Mouse (Mus musculus): Measurements from ENCODE around the gene Limd2. TPM values are rescaled to one million over a fixed set of nuclear protein-coding genes. Genes with fewer than 3 reads are reported as not detected.

Limd2 gene
- polyA plus RNA-seq, 1 experiment from 2014 or later, result 205 TPM

DNA sequence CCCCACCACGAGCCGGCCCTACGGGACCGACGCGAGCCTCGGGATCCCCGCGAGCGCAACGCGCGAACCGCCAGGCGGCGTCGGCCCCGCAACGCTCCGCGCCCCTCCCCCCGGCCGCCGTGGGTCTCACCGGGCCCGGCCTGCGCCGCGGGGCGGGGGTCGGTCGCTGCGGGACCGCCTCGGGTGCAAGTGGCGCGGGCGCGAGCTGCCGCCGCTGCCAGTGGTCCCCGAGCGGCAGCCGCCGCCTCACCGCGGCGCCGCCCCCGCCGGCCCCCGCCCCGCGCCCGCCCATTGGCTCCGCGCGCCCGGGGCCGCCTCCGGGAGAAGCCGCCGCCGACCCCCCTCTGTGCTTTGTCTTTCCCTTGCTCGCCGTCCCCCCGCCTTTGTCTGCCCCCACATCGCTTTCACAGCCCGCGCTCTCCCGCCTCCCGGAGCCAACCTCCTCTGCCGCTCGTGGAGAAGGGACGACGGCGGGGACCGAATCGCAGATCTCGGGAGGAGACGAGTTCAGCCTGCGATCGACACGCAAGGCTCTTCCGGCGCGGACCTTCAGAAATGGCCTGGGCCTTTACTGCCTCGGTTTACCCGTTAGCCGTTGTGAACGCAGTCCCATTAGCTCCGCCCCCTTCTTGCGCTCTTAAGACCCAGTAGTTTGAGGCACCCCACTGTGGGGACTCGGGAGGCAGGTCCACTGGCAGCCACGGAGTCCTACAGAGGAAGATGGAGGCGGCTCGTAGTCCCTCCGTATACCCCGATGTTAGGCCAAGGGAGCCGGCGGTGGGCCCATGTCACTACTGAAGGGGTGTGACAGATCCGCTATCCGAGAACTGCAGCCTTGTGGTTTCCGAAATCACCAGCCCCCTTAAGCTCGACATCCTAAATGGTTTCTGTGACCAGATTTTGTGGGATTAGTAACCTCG, 479 bp downstream of the Limd2 start:
- WGBS, result under 1% methylated on average over 58 of the region's 106 CpGs
- ATAC-seq, result peak; percentile 75
- H3K27ac ChIP-seq (ENCODE audit: low read length), result peak overlapping the region; percentile 95
- H3K4me2 ChIP-seq (ENCODE audit: low read length), result peak overlapping the region; percentile 83
- peak overlapping the region; percentile 79 for H3K4me3 ChIP-seq (replicated peaks; ENCODE audit: low read length)
- no peaks in the 10 kb centered on the region for H3K27me3 ChIP-seq (replicated peaks; ENCODE audit: control insufficient read depth, insufficient read depth, low read length)
- H3K36me3 ChIP-seq (ENCODE audit: control insufficient read depth, insufficient read depth), result peaks cover 20% of the 10 kb centered on the region
- peak overlapping the region; percentile 97 for H3K9ac ChIP-seq (replicated peaks; ENCODE audit: low read depth, low read length)
- peaks cover 29% of the 10 kb centered on the region for H3K4me1 ChIP-seq (replicated peaks; ENCODE audit: control insufficient read depth, insufficient read depth, low read length)
- H3K9me3 ChIP-seq (ENCODE audit: control insufficient read depth, low read length), result no peaks in the 10 kb centered on the region

GRCm38 (mm10) chr11:106159216-106159920, 1.3 kb downstream of the Limd2 start:
- peak overlapping the region; percentile 83 for H3K4me2 ChIP-seq (ENCODE audit: low read length)
- H3K27ac ChIP-seq (ENCODE audit: low read length), result peak overlapping the region; percentile 95
- peak overlapping the region; percentile 79 for H3K4me3 ChIP-seq (replicated peaks; ENCODE audit: low read length)
- H3K27me3 ChIP-seq (replicated peaks; ENCODE audit: control insufficient read depth, insufficient read depth, low read length), result no peaks in the 10 kb centered on the region
- H3K9me3 ChIP-seq (ENCODE audit: control insufficient read depth, low read length), result no peaks in the 10 kb centered on the region
- peaks cover 29% of the 10 kb centered on the region for H3K4me1 ChIP-seq (replicated peaks; ENCODE audit: control insufficient read depth, insufficient read depth, low read length)
- H3K9ac ChIP-seq (replicated peaks; ENCODE audit: low read depth, low read length), result peak overlapping the region; percentile 97
- peak; percentile 35 for ATAC-seq
- peaks cover 25% of the 10 kb centered on the region for H3K36me3 ChIP-seq (ENCODE audit: control insufficient read depth, insufficient read depth)
- 1% methylated on average over 25 of the region's 25 CpGs for WGBS

DNA sequence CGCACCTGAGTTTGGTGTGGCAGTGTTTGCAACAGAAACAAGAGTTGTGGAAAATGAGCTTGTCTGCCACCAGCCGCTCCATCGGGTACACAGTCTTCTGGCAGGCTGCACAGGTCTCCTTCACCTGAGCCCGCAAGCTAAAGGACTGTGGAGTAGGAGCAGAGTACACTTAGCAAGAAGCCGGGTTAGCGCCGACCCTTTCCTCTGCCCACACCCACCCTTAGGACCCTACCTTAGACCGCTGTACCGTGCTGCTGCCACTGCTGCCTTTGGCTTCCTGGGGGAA, 1.8 kb downstream of the Limd2 start:
- WGBS, result 40% methylated on average over 9 of the region's 9 CpGs
- Histone ChIP-seq H3K4me3 (replicated peaks; ENCODE audit: low read length) (peak overlapping the region; percentile 79), H3K9ac (replicated peaks; ENCODE audit: low read depth, low read length) (peak overlapping the region; percentile 97), H3K27me3 (replicated peaks; ENCODE audit: control insufficient read depth, insufficient read depth, low read length) (no peaks in the 10 kb centered on the region), H3K4me1 (replicated peaks; ENCODE audit: control insufficient read depth, insufficient read depth, low read length) (peaks cover 29% of the 10 kb centered on the region), H3K27ac (ENCODE audit: low read length) (peak overlapping the region; percentile 95), H3K9me3 (ENCODE audit: control insufficient read depth, low read length) (no peaks in the 10 kb centered on the region), H3K36me3 (ENCODE audit: control insufficient read depth, insufficient read depth) (peaks cover 29% of the 10 kb centered on the region), H3K4me2 (ENCODE audit: low read length) (peak overlapping the region; percentile 83)
- ATAC-seq, result no peak

GRCm38 (mm10) chr11:106158081-106158929, 2.4 kb downstream of the Limd2 start:
- WGBS, result 51% methylated on average over 14 of the region's 14 CpGs
- Histone ChIP-seq H3K27me3 (replicated peaks; ENCODE audit: control insufficient read depth, insufficient read depth, low read length) (no peaks in the 10 kb centered on the region), H3K27ac (ENCODE audit: low read length) (peak overlapping the region; percentile 1; the same call in 1 of the 2 replicates), H3K4me1 (replicated peaks; ENCODE audit: control insufficient read depth, insufficient read depth, low read length) (peaks cover 29% of the 10 kb centered on the region), H3K4me3 (replicated peaks; ENCODE audit: low read length) (peak overlapping the region; percentile 79), H3K4me2 (ENCODE audit: low read length) (peak overlapping the region; percentile 83), H3K36me3 (ENCODE audit: control insufficient read depth, insufficient read depth) (peaks cover 25% of the 10 kb centered on the region), H3K9me3 (ENCODE audit: control insufficient read depth, low read length) (no peaks in the 10 kb centered on the region), H3K9ac (replicated peaks; ENCODE audit: low read depth, low read length) (peak overlapping the region; percentile 97; the same call in 1 of the 2 replicates)
- ATAC-seq, result no peak

- ATAC-seq, result no peak
- Histone ChIP-seq H3K27me3 (replicated peaks; ENCODE audit: control insufficient read depth, insufficient read depth, low read length) (no peaks in the 10 kb centered on the region), H3K4me1 (replicated peaks; ENCODE audit: control insufficient read depth, insufficient read depth, low read length) (peaks cover 29% of the 10 kb centered on the region), H3K9me3 (ENCODE audit: control insufficient read depth, low read length) (no peaks in the 10 kb centered on the region), H3K4me2 (ENCODE audit: low read length) (no peak overlapping the region), H3K4me3 (replicated peaks; ENCODE audit: low read length) (no peak overlapping the region), H3K9ac (replicated peaks; ENCODE audit: low read depth, low read length) (no peak overlapping the region), H3K27ac (ENCODE audit: low read length) (no peak overlapping the region), H3K36me3 (ENCODE audit: control insufficient read depth, insufficient read depth) (peaks cover 27% of the 10 kb centered on the region)
- WGBS, result 94% methylated on average over 7 of the region's 7 CpGs
These were observed 3.5 kb downstream of the Limd2 start for GRCm38 (mm10) chr11:106157154-106157553.

GRCm38 (mm10) chr11:106156257-106156656, 4.4 kb downstream of the Limd2 start:
- Histone ChIP-seq H3K9ac (replicated peaks; ENCODE audit: low read depth, low read length) (no peak overlapping the region), H3K27ac (ENCODE audit: low read length) (no peak overlapping the region; the same call in 1 of the 2 replicates), H3K4me3 (replicated peaks; ENCODE audit: low read length) (no peak overlapping the region), H3K36me3 (ENCODE audit: control insufficient read depth, insufficient read depth) (peaks cover 35% of the 10 kb centered on the region), H3K9me3 (ENCODE audit: control insufficient read depth, low read length) (no peaks in the 10 kb centered on the region), H3K4me1 (replicated peaks; ENCODE audit: control insufficient read depth, insufficient read depth, low read length) (peaks cover 27% of the 10 kb centered on the region), H3K4me2 (ENCODE audit: low read length) (no peak overlapping the region), H3K27me3 (replicated peaks; ENCODE audit: control insufficient read depth, insufficient read depth, low read length) (no peaks in the 10 kb centered on the region)
- ATAC-seq, result no peak
- WGBS, result 83% methylated on average over 1 of the region's 1 CpGs

DNA sequence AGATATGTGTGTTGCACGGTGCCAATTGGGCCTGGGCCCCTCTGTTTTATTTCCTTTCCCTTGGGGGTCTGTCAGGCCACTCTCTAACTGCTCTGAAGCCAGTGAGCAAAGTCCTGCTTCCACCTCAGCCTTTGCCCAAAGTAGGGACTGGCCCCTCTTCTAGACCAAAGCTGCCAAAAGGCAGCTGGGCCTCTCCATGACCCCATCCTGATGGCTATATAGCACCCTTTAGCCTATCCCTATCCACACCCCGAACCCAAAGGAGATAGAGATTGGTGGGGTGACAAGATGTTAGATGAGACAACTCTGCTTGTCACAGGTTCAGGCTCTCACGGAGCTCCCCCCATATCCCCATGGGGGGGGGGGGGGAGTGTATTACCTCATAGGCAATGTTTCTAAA, 4.9 kb downstream of the Limd2 start:
- ATAC-seq, result no peak
- 70% methylated on average over 3 of the region's 3 CpGs for WGBS
- no peak overlapping the region for H3K4me2 ChIP-seq (ENCODE audit: low read length)
- H3K36me3 ChIP-seq (ENCODE audit: control insufficient read depth, insufficient read depth), result peaks cover 39% of the 10 kb centered on the region
- H3K27ac ChIP-seq (ENCODE audit: low read length), result no peak overlapping the region
- H3K9me3 ChIP-seq (ENCODE audit: control insufficient read depth, low read length), result no peaks in the 10 kb centered on the region
- H3K9ac ChIP-seq (replicated peaks; ENCODE audit: low read depth, low read length), result no peak overlapping the region
- H3K27me3 ChIP-seq (replicated peaks; ENCODE audit: control insufficient read depth, insufficient read depth, low read length), result no peaks in the 10 kb centered on the region
- H3K4me3 ChIP-seq (replicated peaks; ENCODE audit: low read length), result no peak overlapping the region
- peaks cover 22% of the 10 kb centered on the region for H3K4me1 ChIP-seq (replicated peaks; ENCODE audit: control insufficient read depth, insufficient read depth, low read length)

GRCm38 (mm10) chr11:106154770-106155169, 5.9 kb downstream of the Limd2 start:
- WGBS, result 81% methylated on average over 2 of the region's 2 CpGs
- Histone ChIP-seq H3K4me3 (replicated peaks; ENCODE audit: low read length) (no peak overlapping the region), H3K9me3 (ENCODE audit: control insufficient read depth, low read length) (no peaks in the 10 kb centered on the region), H3K27ac (ENCODE audit: low read length) (no peak overlapping the region; the same call in 1 of the 2 replicates), H3K36me3 (ENCODE audit: control insufficient read depth, insufficient read depth) (peaks cover 39% of the 10 kb centered on the region), H3K27me3 (replicated peaks; ENCODE audit: control insufficient read depth, insufficient read depth, low read length) (no peaks in the 10 kb centered on the region), H3K4me1 (replicated peaks; ENCODE audit: control insufficient read depth, insufficient read depth, low read length) (peaks cover 21% of the 10 kb centered on the region), H3K9ac (replicated peaks; ENCODE audit: low read depth, low read length) (no peak overlapping the region), H3K4me2 (ENCODE audit: low read length) (no peak overlapping the region)
- ATAC-seq, result no peak

GRCm38 (mm10) chr11:106154091-106154490, 6.6 kb downstream of the Limd2 start:
- Histone ChIP-seq H3K4me2 (ENCODE audit: low read length) (no peak overlapping the region), H3K9me3 (ENCODE audit: control insufficient read depth, low read length) (no peaks in the 10 kb centered on the region), H3K36me3 (ENCODE audit: control insufficient read depth, insufficient read depth) (peaks cover 39% of the 10 kb centered on the region), H3K9ac (replicated peaks; ENCODE audit: low read depth, low read length) (no peak overlapping the region), H3K4me3 (replicated peaks; ENCODE audit: low read length) (no peak overlapping the region), H3K4me1 (replicated peaks; ENCODE audit: control insufficient read depth, insufficient read depth, low read length) (peaks cover 17% of the 10 kb centered on the region), H3K27me3 (replicated peaks; ENCODE audit: control insufficient read depth, insufficient read depth, low read length) (no peaks in the 10 kb centered on the region), H3K27ac (ENCODE audit: low read length) (no peak overlapping the region)
- ATAC-seq, result no peak
- WGBS, result 76% methylated on average over 5 of the region's 5 CpGs

Measured in forebrain, embryonic 16.5 days (tissue).